Mouse (Mus musculus): Measurements from ENCODE around the gene Ascl3. TPM values are rescaled to one million over a fixed set of nuclear protein-coding genes. Genes with fewer than 3 reads are reported as not detected.

The Ascl3 gene
- polyA plus RNA-seq, 1 experiment from 2014 or later = 0.20 TPM

DNA sequence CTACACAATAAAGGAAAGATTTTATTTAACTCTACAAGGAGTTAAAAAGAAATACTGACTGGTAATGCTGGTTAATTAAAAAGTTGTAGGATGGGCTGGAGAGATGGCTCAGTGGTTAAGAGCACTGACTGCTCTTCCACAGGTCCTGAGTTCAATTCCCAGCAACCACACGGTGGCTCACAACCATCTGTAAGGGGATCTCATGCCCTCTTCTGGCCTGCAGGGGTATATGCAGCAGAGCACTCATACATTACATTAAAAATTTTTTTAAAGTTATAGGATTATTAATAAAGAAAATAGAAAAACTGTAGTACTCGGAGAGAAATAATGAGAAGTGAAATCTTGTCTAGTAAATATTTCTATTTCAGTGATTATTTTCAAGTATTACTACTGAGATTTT is 51.2 kb downstream of the Ascl3 start:
- Histone ChIP-seq H3K27me3 (ENCODE audit: control insufficient read depth, insufficient read depth, low read length) (no peaks in the 10 kb centered on the region), H3K9ac (ENCODE audit: low read length) (no peak overlapping the region), H3K9me3 (ENCODE audit: control insufficient read depth, low read length) (no peaks in the 10 kb centered on the region), H3K4me2 (no peak overlapping the region), H3K27ac (ENCODE audit: low read depth, low read length) (no peak overlapping the region), H3K36me3 (ENCODE audit: control insufficient read depth, insufficient read depth, low read length) (no peaks in the 10 kb centered on the region), H3K4me1 (ENCODE audit: control insufficient read depth, insufficient read depth, low read length) (no peaks in the 10 kb centered on the region), H3K4me3 (ENCODE audit: low read depth, low read length) (no peak overlapping the region)
- WGBS = 91% methylated on average over 2 of the region's 2 CpGs
- no peak for ATAC-seq (ENCODE audit: low FRiP score)
- DNase-seq (ENCODE audit: low spot score, missing footprints) = no peak

Other genes starting within 250 kb of the Ascl3 start
- 0.29 and 0.40 TPM in 2 replicates for gene Trim66, start 223.6 kb downstream of the Ascl3 start, polyA plus RNA-seq (2014; fragmentation: Nextera tagmentation; extraction: Ambion mirVana)
- gene Rpl27a, start 212.6 kb downstream of the Ascl3 start, polyA plus RNA-seq (2014; fragmentation: Nextera tagmentation; extraction: Ambion mirVana) = 116 and 127 TPM in 2 replicates
- 37.9 and 41.6 TPM in 2 replicates for gene St5, start 28.1 kb downstream of the Ascl3 start, polyA plus RNA-seq (2014; fragmentation: Nextera tagmentation; extraction: Ambion mirVana)
- 19.4 and 20.7 TPM in 2 replicates for gene Akip1, start 28.0 kb downstream of the Ascl3 start, polyA plus RNA-seq (2014; fragmentation: Nextera tagmentation; extraction: Ambion mirVana)
- gene BC051019, start 7.9 kb downstream of the Ascl3 start, polyA plus RNA-seq (2014; fragmentation: Nextera tagmentation; extraction: Ambion mirVana) = not detected in 2 replicates
- 63.9 and 69.4 TPM in 2 replicates for gene Tmem9b, start 21.1 kb upstream of the Ascl3 start, polyA plus RNA-seq (2014; fragmentation: Nextera tagmentation; extraction: Ambion mirVana)
- gene Nrip3, start 50.3 kb upstream of the Ascl3 start, polyA plus RNA-seq (2014; fragmentation: Nextera tagmentation; extraction: Ambion mirVana) = 1.1 and 1.3 TPM in 2 replicates
- gene Scube2, start 134.0 kb upstream of the Ascl3 start, polyA plus RNA-seq (2014; fragmentation: Nextera tagmentation; extraction: Ambion mirVana) = 3.6 and 4.2 TPM in 2 replicates
- 52.4 and 53.0 TPM in 2 replicates for gene Dennd5a, start 228.7 kb upstream of the Ascl3 start, polyA plus RNA-seq (2014; fragmentation: Nextera tagmentation; extraction: Ambion mirVana)